Mouse (Mus musculus): ENCODE results near the gene Gm44805.

The Gm44805 gene

DNA sequence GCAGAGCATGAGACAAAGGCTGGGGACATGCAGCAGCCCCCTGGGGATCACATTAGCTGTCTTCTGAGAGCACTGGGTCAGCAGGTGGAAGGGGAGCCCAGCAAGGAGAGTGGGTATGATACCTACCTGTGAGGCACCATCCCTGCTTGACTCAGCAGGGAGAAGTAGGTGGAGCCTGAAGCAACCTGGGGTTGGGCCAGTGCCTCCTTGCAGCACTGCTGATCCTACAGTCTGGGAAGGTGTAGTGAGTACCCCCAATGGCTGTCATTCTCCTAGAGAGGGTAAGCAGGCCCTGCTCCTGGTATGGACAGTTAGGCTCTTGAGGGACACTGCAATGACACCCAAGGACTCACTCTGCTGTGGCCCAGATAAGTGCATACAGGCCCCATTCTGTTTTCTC lies 48.9 kb downstream of the Gm44805 start:
- DNase-seq (ENCODE audit: low spot score in 2 of 2): no peak

DNA sequence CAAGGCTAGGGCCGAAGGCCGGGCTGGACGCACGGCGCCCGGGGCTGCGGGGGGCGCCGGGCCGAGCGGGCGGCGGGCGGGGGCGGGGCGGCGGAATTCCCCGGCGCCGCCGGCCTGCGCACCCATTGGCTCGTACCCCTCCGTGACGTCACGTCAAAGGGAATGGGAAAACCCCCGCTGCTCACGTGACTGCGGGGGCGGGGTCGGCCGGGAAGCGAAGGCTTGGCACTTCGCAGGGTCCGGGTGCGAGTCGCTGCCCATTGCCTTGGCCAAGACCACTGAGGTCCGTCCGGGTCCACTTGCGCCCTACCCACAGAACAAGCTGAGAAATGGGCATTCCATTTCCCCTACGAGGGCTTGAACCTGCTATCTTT lies 51.9 kb downstream of the Gm44805 start, which contains the start of gene Relb:
Gene Relb, minus strand, starts transcription at position 78 of the 374 bp plus-strand sequence.
- peak; percentile 88 to 89 for DNase-seq (ENCODE audit: low spot score in 2 of 2)

- peak; percentile 96 for DNase-seq (ENCODE audit: low spot score in 2 of 2)
These were observed 52.5 kb downstream of the Gm44805 start for GRCm38 (mm10) chr7:19628536-19629360.

DNA sequence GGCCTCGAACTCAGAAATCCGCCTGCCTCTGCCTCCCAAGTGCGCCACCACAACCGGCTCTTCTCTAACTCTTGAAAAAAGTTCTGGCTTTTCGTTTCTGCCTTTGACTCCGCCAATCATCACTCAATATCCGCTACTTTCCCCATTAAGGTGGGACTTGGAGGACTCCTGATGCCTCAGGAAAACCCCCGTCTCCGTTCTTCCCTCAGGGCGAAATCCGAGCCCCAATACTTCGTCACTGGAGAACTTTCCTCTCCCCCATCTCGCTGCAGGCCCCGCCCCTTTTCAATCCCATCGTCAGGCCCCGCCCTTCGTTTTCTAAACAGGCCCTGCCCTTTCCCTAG lies 53.1 kb downstream of the Gm44805 start:
- DNase-seq (ENCODE audit: low spot score in 2 of 2): no peak

- DNase-seq (ENCODE audit: low spot score in 2 of 2): no peak
These were observed 53.5 kb downstream of the Gm44805 start for GRCm38 (mm10) chr7:19627721-19628120.

- no peak for DNase-seq (ENCODE audit: low spot score in 2 of 2)
These were observed 57.8 kb downstream of the Gm44805 start for GRCm38 (mm10) chr7:19623433-19623832.

DNA sequence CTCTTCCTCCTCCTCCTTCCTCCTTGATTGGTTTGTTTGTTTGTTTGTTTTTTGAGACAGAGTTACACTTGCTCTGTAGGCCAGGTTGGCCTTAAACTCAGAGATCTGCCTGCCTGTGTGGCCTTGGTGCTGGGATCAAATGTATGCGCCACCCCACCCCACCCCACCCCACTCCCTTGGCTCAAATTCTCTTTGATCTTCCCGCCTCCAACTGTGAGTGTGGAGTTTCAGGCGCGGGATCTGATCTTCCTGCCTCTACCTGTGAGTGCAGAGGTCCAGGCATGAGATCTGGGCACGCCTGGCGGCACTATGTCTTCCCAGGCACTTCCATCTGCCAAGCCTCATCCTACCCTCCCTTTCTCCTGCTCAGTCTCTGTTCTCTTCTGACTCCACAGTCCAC lies 59.0 kb downstream of the Gm44805 start:
- no peak for DNase-seq (ENCODE audit: low spot score in 2 of 2)

Data from urinary bladder, postnatal 36 days (tissue).